Mouse (Mus musculus) adrenal gland, adult 2 months (tissue): Measurements from ENCODE around the gene Gemin7. TPM values are rescaled to one million over a fixed set of nuclear protein-coding genes. Genes with fewer than 3 reads are reported as not detected.
"Not testable (repeated sequence)": the region's sequence is repeated elsewhere in the genome, so short reads cannot be mapped to it uniquely, and the experiment has no call there.

Experiments
- DNase-seq: peaks from one replicate; pipeline ENCODE4 v3.0.0; 2021
- long read RNA-seq: library from polyadenylated mRNA; stranded (forward); transcript quantifications from one replicate; pipeline ENCODE4 v2.0.0, GENCODE M21; 2021
- polyA plus RNA-seq: library from polyadenylated mRNA; depleted of rRNA; stranded (reverse); fragments of >200 nt; gene quantifications from 2 replicates; pipeline ENCODE4 v1.2.3, GENCODE M21; 2012; rRNA removed
- total RNA-seq, 2 experiments: library from RNA; stranded (reverse); gene quantifications; 2 replicates each; pipeline ENCODE4 v1.2.3; 2021

The Gemin7 gene
- 10 to 100 TPM; 83.8 to 84.2 TPM for total RNA-seq
- 177 and 183 TPM in 2 replicates for polyA plus RNA-seq
- long read RNA-seq, transcript Gemin7-201 (2 exons, 763 nt), result major isoform, 44 of 47 reads
- long read RNA-seq, partial matches to known transcripts, result 0 of 47 reads
- long read RNA-seq, other reads (novel, unspliced or antisense), result 2 of 47 reads

- peak; percentile 41 for DNase-seq
These were observed at the start of gene Gemin7, which contains the start of gene Zfp296 for GRCm38 (mm10) chr7:19577141-19577852. Gene Gemin7, minus strand, starts transcription at chr7:19577595. Gene Zfp296, plus strand, starts transcription at chr7:19577287.

- DNase-seq, result no peak
These were observed 46.0 kb upstream of the Gemin7 start for GRCm38 (mm10) chr7:19623433-19623832.

GRCm38 (mm10) chr7:19622241-19622640 lies 44.8 kb upstream of the Gemin7 start:
- DNase-seq, result no peak

GRCm38 (mm10) chr7:19620811-19621210 lies 43.4 kb upstream of the Gemin7 start:
- DNase-seq, result no peak

- DNase-seq, result peak; percentile 77
These were observed 41.8 kb upstream of the Gemin7 start for GRCm38 (mm10) chr7:19619004-19619801.

GRCm38 (mm10) chr7:19615036-19615577 lies 37.7 kb upstream of the Gemin7 start:
- no peak for DNase-seq

- DNase-seq, result no peak
These were observed 33.6 kb upstream of the Gemin7 start for GRCm38 (mm10) chr7:19610969-19611368.

- no peak for DNase-seq
These were observed 32.4 kb upstream of the Gemin7 start for GRCm38 (mm10) chr7:19609641-19610332.

GRCm38 (mm10) chr7:19607291-19607690 lies 29.9 kb upstream of the Gemin7 start:
- DNase-seq, result no peak

GRCm38 (mm10) chr7:19604606-19605214 lies 27.3 kb upstream of the Gemin7 start:
- DNase-seq, result not testable (repeated sequence)

- peak; percentile 98 for DNase-seq
These were observed 26.6 kb upstream of the Gemin7 start, which contains the start of gene Clasrp for GRCm38 (mm10) chr7:19603849-19604605. Gene Clasrp, minus strand, starts transcription at chr7:19604486.

GRCm38 (mm10) chr7:19603055-19603454 lies 25.7 kb upstream of the Gemin7 start:
- no peak for DNase-seq

- DNase-seq, result no peak
These were observed 23.2 kb upstream of the Gemin7 start for GRCm38 (mm10) chr7:19600562-19600961.

- no peak for DNase-seq
These were observed 15.8 kb upstream of the Gemin7 start for GRCm38 (mm10) chr7:19593061-19593730.

GRCm38 (mm10) chr7:19589917-19590316 lies 12.5 kb upstream of the Gemin7 start:
- peak; percentile 69 for DNase-seq

GRCm38 (mm10) chr7:19589207-19589606 lies 11.8 kb upstream of the Gemin7 start:
- peak; percentile 44 for DNase-seq

- DNase-seq, result no peak
These were observed 8.9 kb upstream of the Gemin7 start for GRCm38 (mm10) chr7:19586269-19586668.

- no peak for DNase-seq
These were observed 3.2 kb upstream of the Gemin7 start for GRCm38 (mm10) chr7:19580634-19581033.

GRCm38 (mm10) chr7:19579751-19580150 lies 2.4 kb upstream of the Gemin7 start:
- no peak for DNase-seq

GRCm38 (mm10) chr7:19578436-19578835 lies 1.0 kb upstream of the Gemin7 start:
- DNase-seq, result no peak
